Mouse (Mus musculus): ENCODE data around the gene Vps51. TPM values are rescaled to one million over a fixed set of nuclear protein-coding genes. Genes with fewer than 3 reads are reported as not detected.

The Vps51 gene
- polyA plus RNA-seq, 1 experiment from 2014 or later: 63.3 TPM

- DNase-seq (ENCODE audit: low read depth, low spot score) (no peak), ATAC-seq (no peak)
- in situ Hi-C loops (cut with MboI; ENCODE audit: low pct_unique_long_range_greater_than_20kb): no loop called here
- no peak for TF ChIP-seq CTCF (IDR thresholded peaks at IDR 0.05)
- ChIA-PET POLR2A (interaction anchor here (0.7 to 1.6 kb wide), 4 partner anchors 8 to 79 kb away, joined by 3 to 4 read pairs (median 4); partner anchors contain the start of gene Syvn1), CTCF (interaction anchor here (1.2 kb wide), 1 partner anchor 20 kb away, joined by 5 read pairs; no protein-coding TSS in a partner anchor)
- H3K27me3 ChIP-seq: no peaks in the 10 kb centered on the region
These were observed 38.7 kb downstream of the Vps51 start for GRCm38 (mm10) chr19:6038326-6038725.

DNA sequence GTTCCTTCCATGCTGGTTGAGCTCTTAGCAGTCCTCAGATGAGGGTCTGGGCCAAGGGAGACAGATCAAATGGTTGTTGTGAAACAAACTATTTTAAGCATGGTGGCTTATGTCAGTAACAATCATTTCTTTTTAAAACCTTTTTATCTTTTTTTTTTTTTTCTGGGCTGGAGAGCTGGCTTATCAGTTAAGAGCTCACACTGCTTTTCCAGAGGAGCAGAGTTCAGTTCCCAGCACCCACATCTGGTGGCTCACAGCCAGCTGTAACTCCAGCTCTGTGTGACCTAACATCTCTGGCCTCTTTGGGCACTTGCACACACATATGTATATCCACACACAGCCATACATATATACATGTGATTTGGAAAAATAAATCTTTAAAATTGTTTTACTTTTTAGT is 39.3 kb downstream of the Vps51 start:
- ChIA-PET POLR2A (interaction anchor here (0.7 to 1.6 kb wide), 3 partner anchors 9 to 74 kb away, joined by 3 to 4 read pairs (median 3); partner anchors contain the start of gene Syvn1), CTCF (no interaction called here)
- DNase-seq (ENCODE audit: low read depth, low spot score): no peak
- in situ Hi-C loops (cut with MboI; ENCODE audit: low pct_unique_long_range_greater_than_20kb): no loop called here
- TF ChIP-seq CTCF (IDR thresholded peaks at IDR 0.05): no peak
- ATAC-seq: no peak
- no peaks in the 10 kb centered on the region for H3K27me3 ChIP-seq

DNA sequence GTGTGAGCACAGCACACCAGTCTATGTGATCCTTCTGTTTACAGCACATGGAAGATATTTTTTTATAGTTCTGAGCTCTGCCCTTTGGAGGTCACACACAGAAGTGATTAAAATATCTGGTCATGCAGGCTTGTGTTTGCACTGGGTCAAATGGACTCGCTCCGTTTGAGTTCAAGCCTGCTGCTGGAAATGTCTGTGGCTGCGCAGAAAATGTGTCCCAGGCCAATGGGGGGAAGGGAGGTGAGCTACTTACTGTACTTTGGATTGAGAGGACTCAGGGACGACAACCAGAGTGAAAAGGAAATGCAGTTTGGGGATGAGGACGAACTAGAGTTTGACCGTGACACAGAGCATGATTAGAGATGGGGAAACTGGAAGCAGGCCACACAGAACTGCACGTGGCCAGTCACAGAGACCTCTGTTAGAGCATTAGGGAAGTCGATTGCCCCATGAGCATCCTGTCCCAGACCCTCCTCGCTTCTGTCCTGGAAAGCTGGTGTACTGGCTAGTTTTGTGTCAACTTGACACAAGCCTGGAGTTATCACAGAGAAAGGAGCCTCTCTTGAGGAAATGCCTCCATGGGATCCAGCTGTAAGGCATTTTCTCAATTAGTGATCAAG is 41.0 kb downstream of the Vps51 start:
- CTCF ChIA-PET: interaction anchor here (1.1 kb wide), 2 partner anchors 18 to 21 kb away, joined by 3 read pairs; partner anchors contain the start of gene Capn1
- in situ Hi-C loops (cut with MboI; ENCODE audit: low pct_unique_long_range_greater_than_20kb): no loop called here
- ATAC-seq: no peak
- no peak for TF ChIP-seq CTCF (IDR thresholded peaks at IDR 0.05)
- peaks cover 4% of the 10 kb centered on the region for H3K27me3 ChIP-seq
- POLR2A ChIA-PET: interaction anchor here (0.5 kb wide), 1 partner anchor 21 kb away, joined by 4 read pairs; no protein-coding TSS in a partner anchor
- no peak for DNase-seq (ENCODE audit: low read depth, low spot score)

DNA sequence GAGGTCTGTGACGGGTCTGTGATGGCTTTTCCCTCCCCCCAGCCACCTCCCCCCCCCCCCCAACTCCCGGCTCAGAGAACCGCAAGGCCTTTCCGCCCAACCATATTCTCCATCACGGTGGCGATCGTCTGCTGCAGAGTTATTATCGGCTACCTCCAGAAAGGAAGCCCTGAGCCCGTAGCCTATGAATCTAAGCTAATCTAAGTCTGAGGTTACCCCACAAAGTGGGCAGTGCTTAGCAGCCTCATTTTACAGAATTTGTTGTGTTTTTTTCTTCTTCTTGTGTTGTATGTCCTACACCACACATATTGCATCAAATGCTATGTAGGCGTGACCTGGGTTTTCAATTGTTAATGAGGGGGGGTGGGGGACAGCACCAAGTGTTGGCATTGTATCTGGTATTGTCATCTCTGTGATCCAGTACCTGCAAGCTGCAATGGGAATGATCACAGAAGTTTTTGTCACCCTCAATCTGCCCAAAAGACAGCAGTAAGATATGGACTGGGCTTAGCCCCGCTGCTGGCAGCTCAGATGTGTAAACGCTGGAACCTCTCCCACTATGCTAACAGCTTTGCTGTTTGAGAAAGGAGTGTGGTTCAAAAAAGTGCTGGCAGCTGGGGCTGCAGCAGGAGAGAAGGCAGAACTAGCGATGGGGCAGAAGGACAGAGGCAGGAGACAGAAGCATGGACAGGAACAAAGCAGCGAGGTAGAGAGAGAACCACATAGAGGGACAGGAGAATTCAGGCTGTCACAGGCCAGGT is 46.3 kb downstream of the Vps51 start:
- POLR2A ChIA-PET: no interaction called here
- CTCF ChIA-PET: no interaction called here
- TF ChIP-seq CTCF (IDR thresholded peaks at IDR 0.05): no peak
- H3K27me3 ChIP-seq: peaks cover 14% of the 10 kb centered on the region
- in situ Hi-C loops (cut with MboI; ENCODE audit: low pct_unique_long_range_greater_than_20kb): no loop called here
- ATAC-seq (no peak), DNase-seq (ENCODE audit: low read depth, low spot score) (no peak)

GRCm38 (mm10) chr19:6029426-6029825 is 47.6 kb downstream of the Vps51 start:
- no peak for TF ChIP-seq CTCF (IDR thresholded peaks at IDR 0.05)
- CTCF ChIA-PET: no interaction called here
- ATAC-seq (no peak), DNase-seq (ENCODE audit: low read depth, low spot score) (no peak)
- POLR2A ChIA-PET: interaction anchor here (0.5 kb wide), 1 partner anchor 290 kb away, joined by 3 read pairs; no protein-coding TSS in a partner anchor
- peaks cover 23% of the 10 kb centered on the region for H3K27me3 ChIP-seq
- in situ Hi-C loops (cut with MboI; ENCODE audit: low pct_unique_long_range_greater_than_20kb): no loop called here

- no peak for TF ChIP-seq CTCF (IDR thresholded peaks at IDR 0.05)
- ATAC-seq (no peak), DNase-seq (ENCODE audit: low read depth, low spot score) (no peak)
- in situ Hi-C loops (cut with MboI; ENCODE audit: low pct_unique_long_range_greater_than_20kb): no loop called here
- POLR2A ChIA-PET: no interaction called here
- CTCF ChIA-PET: no interaction called here
- H3K27me3 ChIP-seq: peaks cover 25% of the 10 kb centered on the region
These were observed 48.0 kb downstream of the Vps51 start for GRCm38 (mm10) chr19:6028991-6029390.

DNA sequence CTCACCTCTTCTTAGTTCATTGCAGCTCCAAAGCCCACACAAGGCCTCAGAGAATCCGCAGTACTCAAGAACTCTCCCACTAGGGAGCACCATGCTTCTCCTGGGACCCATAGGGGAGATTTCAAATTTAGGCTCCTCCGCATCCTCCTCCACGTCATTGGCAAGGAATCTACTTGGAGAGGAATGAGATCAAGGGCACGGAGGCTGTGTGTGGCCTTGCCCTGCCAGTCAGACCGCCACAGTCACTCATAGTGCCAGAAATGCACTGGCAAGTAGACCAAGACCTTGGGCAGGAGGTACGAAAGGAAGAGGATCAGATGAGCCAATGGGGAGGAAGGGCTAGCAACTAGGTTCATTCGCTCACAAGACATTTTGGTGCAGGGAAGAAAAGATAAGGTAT is 53.1 kb downstream of the Vps51 start:
- TF ChIP-seq CTCF (IDR thresholded peaks at IDR 0.05): no peak
- CTCF ChIA-PET: no interaction called here
- in situ Hi-C loops (cut with MboI; ENCODE audit: low pct_unique_long_range_greater_than_20kb): no loop called here
- DNase-seq (ENCODE audit: low read depth, low spot score): no peak
- POLR2A ChIA-PET: no interaction called here
- peaks cover 29% of the 10 kb centered on the region for H3K27me3 ChIP-seq
- no peak for ATAC-seq

- DNase-seq (ENCODE audit: low read depth, low spot score): no peak
- ChIA-PET CTCF (no interaction called here), POLR2A (no interaction called here)
- ATAC-seq: no peak
- TF ChIP-seq CTCF (IDR thresholded peaks at IDR 0.05): no peak
- in situ Hi-C loops (cut with MboI; ENCODE audit: low pct_unique_long_range_greater_than_20kb): no loop called here
- H3K27me3 ChIP-seq: peaks cover 28% of the 10 kb centered on the region
These were observed 54.0 kb downstream of the Vps51 start for GRCm38 (mm10) chr19:6023059-6023458.

- peak; percentile 30 for TF ChIP-seq CTCF (IDR thresholded peaks at IDR 0.05)
- POLR2A ChIA-PET: no interaction called here
- in situ Hi-C loops (cut with MboI; ENCODE audit: low pct_unique_long_range_greater_than_20kb): no loop called here
- no peak for DNase-seq (ENCODE audit: low read depth, low spot score)
- CTCF ChIA-PET: interaction anchor here (3.9 kb wide), 1 partner anchor 55 kb away, joined by 46 read pairs; the partner anchor contains the start of gene Pola2
- peaks cover 16% of the 10 kb centered on the region for H3K27me3 ChIP-seq
- no peak for ATAC-seq
These were observed 56.8 kb downstream of the Vps51 start for GRCm38 (mm10) chr19:6020276-6020675.

DNA sequence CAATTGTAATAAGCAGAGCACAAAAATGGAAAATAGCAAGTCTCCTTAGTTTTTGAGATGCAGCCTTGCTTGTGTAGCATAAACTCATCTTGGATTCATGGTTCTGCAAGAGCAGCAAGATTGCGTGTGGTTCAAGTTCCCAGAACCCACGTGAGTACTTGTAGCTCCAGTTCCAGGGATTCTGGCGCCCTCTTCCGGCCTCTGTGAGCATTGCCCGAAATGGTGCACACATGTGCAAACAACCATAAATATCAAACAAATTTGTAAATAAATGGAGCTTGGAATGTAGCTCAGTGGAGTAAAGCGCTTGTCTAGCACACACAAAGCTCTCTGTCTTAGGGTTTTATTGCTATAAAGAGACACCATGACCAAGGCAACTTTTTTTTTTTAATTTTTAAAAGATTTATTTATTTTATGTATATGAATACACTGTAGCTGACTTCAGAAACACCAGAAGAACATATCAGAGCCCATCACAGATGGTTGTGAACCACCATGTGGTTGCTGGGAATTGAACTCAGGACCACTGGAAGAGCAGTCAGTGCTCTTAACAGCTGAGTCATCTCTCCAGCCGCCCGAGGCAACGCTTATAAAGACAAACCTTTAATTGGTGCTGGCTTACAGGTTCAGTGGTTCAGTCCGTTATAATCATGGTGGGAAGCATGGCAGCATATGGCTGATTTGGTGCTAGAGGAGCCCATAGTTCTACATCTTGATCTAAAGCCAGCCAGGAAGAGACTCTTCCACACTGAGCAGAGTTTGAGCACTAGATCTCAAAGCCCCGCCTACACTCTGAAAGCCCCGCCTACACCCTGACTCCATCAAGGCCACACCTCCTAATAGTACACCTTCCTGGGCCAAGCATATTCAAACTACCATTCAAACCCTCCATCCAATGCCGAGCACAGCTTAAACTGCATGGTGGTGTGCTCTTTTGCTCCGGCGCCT is 58.6 kb downstream of the Vps51 start:
- peaks cover 2% of the 10 kb centered on the region for H3K27me3 ChIP-seq
- POLR2A ChIA-PET: interaction anchor here (1.5 kb wide), 1 partner anchor 28 kb away, joined by 9 read pairs; the partner anchor contains the start of gene Syvn1
- peak; percentile 97 for TF ChIP-seq CTCF (IDR thresholded peaks at IDR 0.05)
- DNase-seq (ENCODE audit: low read depth, low spot score): peak; percentile 27
- in situ Hi-C loops (cut with MboI; ENCODE audit: low pct_unique_long_range_greater_than_20kb): loop anchor here (5.0 kb wide), 2 partner anchors 56 to 96 kb away; partner anchors contain the start of genes Cdc42ep2 and Pola2
- CTCF ChIA-PET: interaction anchor here (0.7 to 3.9 kb wide), 18 partner anchors 11 to 231 kb away, joined by 3 to 46 read pairs (median 4); partner anchors contain the start of genes Arl2, Cdc42ep2, Pola2 and Znhit2
- ATAC-seq: no peak

Other genes starting within 250 kb of the Vps51 start
- 30.4 TPM for gene Frmd8, start 202.0 kb downstream of the Vps51 start, polyA plus RNA-seq (2021)
- 7.1 TPM for gene Slc25a45, start 199.4 kb downstream of the Vps51 start, polyA plus RNA-seq (2021)
- 1.2 TPM for gene Tigd3, start 183.1 kb downstream of the Vps51 start, polyA plus RNA-seq (2021)
- gene Dpf2, start 164.2 kb downstream of the Vps51 start, polyA plus RNA-seq (2021): 94.5 TPM
- 6.5 TPM for gene Cdc42ep2, start 152.4 kb downstream of the Vps51 start, polyA plus RNA-seq (2021)
- gene Pola2, start 113.0 kb downstream of the Vps51 start, polyA plus RNA-seq (2021): 24.0 TPM
- gene Slc22a20, start 91.1 kb downstream of the Vps51 start, polyA plus RNA-seq (2021): not detected
- 70.4 TPM for gene Capn1, start 61.3 kb downstream of the Vps51 start, polyA plus RNA-seq (2021)
- 55.2 TPM for gene Syvn1, start 30.7 kb downstream of the Vps51 start, polyA plus RNA-seq (2021)
- gene Mrpl49, start 19.4 kb downstream of the Vps51 start, polyA plus RNA-seq (2021): 68.9 TPM
- 1,123 TPM for gene Fau, start 19.4 kb downstream of the Vps51 start, polyA plus RNA-seq (2021)
- gene Znhit2, start 16.0 kb downstream of the Vps51 start, polyA plus RNA-seq (2021): 38.3 TPM
- gene Tm7sf2, start 8.9 kb downstream of the Vps51 start, polyA plus RNA-seq (2021): 21.5 TPM
- 0.15 TPM for gene Tmem262, start 2.8 kb upstream of the Vps51 start, polyA plus RNA-seq (2021)
- gene Gm28374, start 5.0 kb upstream of the Vps51 start, polyA plus RNA-seq (2021): 0.83 TPM
- 59.4 TPM for gene Zfpl1, start 7.7 kb upstream of the Vps51 start, polyA plus RNA-seq (2021)
- 16.4 TPM for gene Cdca5, start 7.8 kb upstream of the Vps51 start, polyA plus RNA-seq (2021)
- gene AC131692.1, start 17.2 kb upstream of the Vps51 start, polyA plus RNA-seq (2021): 0.33 TPM
- 0.54 TPM for gene Naaladl1, start 28.6 kb upstream of the Vps51 start, polyA plus RNA-seq (2021)
- gene Sac3d1, start 41.4 kb upstream of the Vps51 start, polyA plus RNA-seq (2021): 17.0 TPM
- 40.4 TPM for gene Snx15, start 51.1 kb upstream of the Vps51 start, polyA plus RNA-seq (2021)
- gene Batf2, start 63.8 kb upstream of the Vps51 start, polyA plus RNA-seq (2021): 0.08 TPM
- 122 TPM for gene Arl2, start 64.3 kb upstream of the Vps51 start, polyA plus RNA-seq (2021)
- not detected for gene Majin, start 107.2 kb upstream of the Vps51 start, polyA plus RNA-seq (2021)
- gene Gpha2, start 149.1 kb upstream of the Vps51 start, polyA plus RNA-seq (2021): 0.26 TPM
- 172 TPM for gene Ppp2r5b, start 158.6 kb upstream of the Vps51 start, polyA plus RNA-seq (2021)
- gene Atg2a, start 164.4 kb upstream of the Vps51 start, polyA plus RNA-seq (2021): 32.5 TPM
- 88.7 TPM for gene Ehd1, start 199.5 kb upstream of the Vps51 start, polyA plus RNA-seq (2021)
- gene Cdc42bpg, start 229.2 kb upstream of the Vps51 start, polyA plus RNA-seq (2021): 41.2 TPM

Data from Patski (cell line).